Mouse (Mus musculus) spleen, adult 2 months (tissue): ENCODE results near the gene Ndufa12.

Experiments used
- CTCF ChIP-seq: fragments of 200-500 bp; IDR thresholded peaks from 2 replicates; pipeline ENCODE4 v1.5.1; 2011; ENCODE audit warnings: mild to moderate bottlenecking, inconsistent platforms; ENCODE audit not compliant: insufficient read depth, insufficient read length, insufficient replicate concordance; ENCODE audit errors: extremely low read depth
- POLR2A ChIP-seq: fragments of 200-500 bp; IDR thresholded peaks from 2 replicates; pipeline ENCODE4 v1.6.1; 2011; ENCODE audit warnings: low read depth, low read length, inconsistent platforms

DNA sequence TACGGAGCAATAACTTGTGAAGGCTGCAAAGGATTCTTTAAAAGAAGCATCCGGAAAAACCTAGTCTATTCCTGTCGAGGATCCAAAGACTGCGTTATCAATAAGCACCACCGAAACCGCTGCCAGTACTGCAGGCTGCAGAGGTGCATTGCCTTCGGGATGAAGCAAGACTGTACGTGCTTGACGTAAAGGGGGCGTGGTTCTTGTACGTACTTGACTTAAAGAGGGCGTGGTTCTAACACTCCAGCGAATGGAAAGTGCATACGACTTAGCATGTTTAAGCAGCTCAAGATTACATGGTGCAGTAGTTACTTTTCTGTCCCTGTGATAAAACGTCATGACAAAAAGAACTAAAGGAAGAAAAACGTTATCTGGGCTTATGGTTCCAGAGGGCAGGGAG, 33.1 kb upstream of the Ndufa12 start:
- TF ChIP-seq CTCF (no peak), POLR2A (no peak)
